Mouse (Mus musculus): ENCODE data around the gene Alox12e. TPM values are rescaled to one million over a fixed set of nuclear protein-coding genes. Genes with fewer than 3 reads are reported as not detected.
"Not testable (repeated sequence)": the region's sequence is repeated elsewhere in the genome, so short reads cannot be mapped to it uniquely, and the experiment has no call there.

Gene Alox12e
- 0.13 TPM in 1 of 2 replicates, not detected in the other for polyA plus RNA-seq (2015; fragmentation: Nextera tagmentation; extraction: Ambion mirVana)

GRCm38 (mm10) chr11:70322528-70322927, at the start of gene Alox12e:
Gene Alox12e (minus strand): TSS chr11:70322628.
- no peak within 1 kb of the TSS for H3K9ac ChIP-seq (ENCODE audit: low read depth, low read length)
- no peaks in the 10 kb centered on the region for H3K36me3 ChIP-seq (ENCODE audit: control insufficient read depth, insufficient read depth, low read length)
- peak within 1 kb of the TSS; percentile 25 for H3K4me3 ChIP-seq (ENCODE audit: low read length)
- no peak within 1 kb of the TSS for H3K4me2 ChIP-seq (ENCODE audit: low read depth, low read length)
- H3K4me1 ChIP-seq (ENCODE audit: control insufficient read depth, insufficient read depth, low read length): 0 out of 2 replicates have a peak, but pooled peaks cover 3% of the 10 kb centered on the region
- H3K27me3 ChIP-seq (replicated peaks; ENCODE audit: control insufficient read depth, insufficient read depth, low read length): peaks cover 31% of the 10 kb centered on the region
- no peak within 1 kb of the TSS for H3K27ac ChIP-seq (ENCODE audit: low read length)
- no peak for ATAC-seq
- no peaks in the 10 kb centered on the region for H3K9me3 ChIP-seq (ENCODE audit: control insufficient read depth, low read length)
- 25% methylated on average over 7 of the region's 7 CpGs for WGBS

- not testable (repeated sequence) for H3K27me3 ChIP-seq (replicated peaks; ENCODE audit: control insufficient read depth, insufficient read depth, low read length); H3K4me1 ChIP-seq (ENCODE audit: control insufficient read depth, insufficient read depth, low read length); H3K27ac ChIP-seq (ENCODE audit: low read length); ATAC-seq; H3K9me3 ChIP-seq (ENCODE audit: control insufficient read depth, low read length); H3K9ac ChIP-seq (ENCODE audit: low read depth, low read length); H3K4me2 ChIP-seq (ENCODE audit: low read depth, low read length); H3K4me3 ChIP-seq (ENCODE audit: low read length); H3K36me3 ChIP-seq (ENCODE audit: control insufficient read depth, insufficient read depth, low read length)
- 68% methylated on average over 2 of the region's 2 CpGs for WGBS
Measured at GRCm38 (mm10) chr11:70368626-70369025, 46.2 kb upstream of the Alox12e start.

- not testable (repeated sequence) for H3K27me3 ChIP-seq (replicated peaks; ENCODE audit: control insufficient read depth, insufficient read depth, low read length); H3K9ac ChIP-seq (ENCODE audit: low read depth, low read length); ATAC-seq; H3K4me1 ChIP-seq (ENCODE audit: control insufficient read depth, insufficient read depth, low read length); H3K9me3 ChIP-seq (ENCODE audit: control insufficient read depth, low read length); H3K4me2 ChIP-seq (ENCODE audit: low read depth, low read length); H3K27ac ChIP-seq (ENCODE audit: low read length); H3K4me3 ChIP-seq (ENCODE audit: low read length); H3K36me3 ChIP-seq (ENCODE audit: control insufficient read depth, insufficient read depth, low read length)
- WGBS: 92% methylated on average over 6 of the region's 6 CpGs
Measured at GRCm38 (mm10) chr11:70367701-70368100, 45.3 kb upstream of the Alox12e start.

- peak; percentile 26; the same call in 1 of the 2 replicates for ATAC-seq
- WGBS: 1% methylated on average over 19 of the region's 19 CpGs
- Histone ChIP-seq H3K4me2 (ENCODE audit: low read depth, low read length) (peak within 1 kb of the TSS; percentile 74), H3K9ac (ENCODE audit: low read depth, low read length) (0 out of 2 replicates have a peak within 1 kb of the TSS, but pooled peaks have one; percentile 40), H3K4me1 (ENCODE audit: control insufficient read depth, insufficient read depth, low read length) (peaks cover 5% of the 10 kb centered on the region), H3K36me3 (ENCODE audit: control insufficient read depth, insufficient read depth, low read length) (no peaks in the 10 kb centered on the region), H3K4me3 (ENCODE audit: low read length) (peak within 1 kb of the TSS; percentile 40), H3K9me3 (ENCODE audit: control insufficient read depth, low read length) (no peaks in the 10 kb centered on the region), H3K27me3 (replicated peaks; ENCODE audit: control insufficient read depth, insufficient read depth, low read length) (peaks cover 27% of the 10 kb centered on the region), H3K27ac (ENCODE audit: low read length) (no peak within 1 kb of the TSS)
Measured at GRCm38 (mm10) chr11:70351868-70352267, 29.4 kb upstream of the Alox12e start, which contains the start of gene Alox15. Gene Alox15 (minus strand): TSS chr11:70352031.

DNA sequence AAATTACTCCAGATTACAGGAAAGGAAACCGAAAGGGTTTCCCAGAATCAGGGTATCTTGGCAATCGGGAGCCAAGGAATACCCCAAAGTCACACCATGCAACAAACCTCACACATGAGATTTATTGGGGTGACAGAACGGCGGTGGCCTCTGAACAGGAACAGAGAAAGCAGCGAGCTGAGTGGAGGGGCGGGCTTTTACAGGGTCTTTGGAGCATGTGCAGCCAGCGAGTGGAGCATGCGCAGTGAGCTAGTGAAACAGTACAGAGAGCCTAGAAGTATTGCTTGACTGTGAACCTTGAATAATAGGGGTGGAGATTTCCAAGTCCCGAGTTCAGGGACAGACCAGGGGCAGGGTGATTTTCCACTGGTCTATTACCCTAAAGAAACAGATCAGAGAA, 26.2 kb upstream of the Alox12e start:
- 85% methylated on average over 9 of the region's 9 CpGs for WGBS
- peaks cover 25% of the 10 kb centered on the region for H3K27me3 ChIP-seq (replicated peaks; ENCODE audit: control insufficient read depth, insufficient read depth, low read length)
- H3K4me3 ChIP-seq (ENCODE audit: low read length): no peak overlapping the region
- peaks cover 5% of the 10 kb centered on the region for H3K4me1 ChIP-seq (ENCODE audit: control insufficient read depth, insufficient read depth, low read length)
- no peaks in the 10 kb centered on the region for H3K36me3 ChIP-seq (ENCODE audit: control insufficient read depth, insufficient read depth, low read length)
- H3K4me2 ChIP-seq (ENCODE audit: low read depth, low read length): no peak overlapping the region
- no peak for ATAC-seq
- no peak overlapping the region for H3K27ac ChIP-seq (ENCODE audit: low read length)
- H3K9me3 ChIP-seq (ENCODE audit: control insufficient read depth, low read length): no peaks in the 10 kb centered on the region
- H3K9ac ChIP-seq (ENCODE audit: low read depth, low read length): no peak overlapping the region

DNA sequence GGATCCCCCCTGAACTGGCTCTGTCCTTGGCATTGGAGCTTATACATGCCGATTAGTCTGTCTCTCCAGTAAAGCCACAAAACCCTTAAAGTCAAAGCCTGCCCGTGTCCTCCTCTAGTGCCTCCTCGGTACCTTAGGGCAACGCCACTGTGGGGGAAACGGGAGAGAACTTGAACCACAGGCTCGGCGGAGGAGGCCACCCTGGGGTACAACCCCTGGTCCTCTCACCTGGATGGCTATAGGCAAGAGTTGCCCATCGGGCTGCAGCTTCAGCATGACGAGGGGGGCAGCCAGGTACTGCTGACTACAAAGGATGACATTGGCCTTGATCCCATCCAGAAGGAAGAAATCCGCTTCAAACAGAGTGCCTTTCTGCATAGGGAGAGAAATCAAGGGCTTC, 25.4 kb upstream of the Alox12e start:
- no peak overlapping the region for H3K4me3 ChIP-seq (ENCODE audit: low read length)
- peaks cover 5% of the 10 kb centered on the region for H3K4me1 ChIP-seq (ENCODE audit: control insufficient read depth, insufficient read depth, low read length)
- no peak for ATAC-seq
- H3K27ac ChIP-seq (ENCODE audit: low read length): no peak overlapping the region
- H3K9ac ChIP-seq (ENCODE audit: low read depth, low read length): no peak overlapping the region
- H3K9me3 ChIP-seq (ENCODE audit: control insufficient read depth, low read length): no peaks in the 10 kb centered on the region
- H3K36me3 ChIP-seq (ENCODE audit: control insufficient read depth, insufficient read depth, low read length): no peaks in the 10 kb centered on the region
- H3K4me2 ChIP-seq (ENCODE audit: low read depth, low read length): no peak overlapping the region
- WGBS: 82% methylated on average over 10 of the region's 10 CpGs
- H3K27me3 ChIP-seq (replicated peaks; ENCODE audit: control insufficient read depth, insufficient read depth, low read length): peaks cover 24% of the 10 kb centered on the region

DNA sequence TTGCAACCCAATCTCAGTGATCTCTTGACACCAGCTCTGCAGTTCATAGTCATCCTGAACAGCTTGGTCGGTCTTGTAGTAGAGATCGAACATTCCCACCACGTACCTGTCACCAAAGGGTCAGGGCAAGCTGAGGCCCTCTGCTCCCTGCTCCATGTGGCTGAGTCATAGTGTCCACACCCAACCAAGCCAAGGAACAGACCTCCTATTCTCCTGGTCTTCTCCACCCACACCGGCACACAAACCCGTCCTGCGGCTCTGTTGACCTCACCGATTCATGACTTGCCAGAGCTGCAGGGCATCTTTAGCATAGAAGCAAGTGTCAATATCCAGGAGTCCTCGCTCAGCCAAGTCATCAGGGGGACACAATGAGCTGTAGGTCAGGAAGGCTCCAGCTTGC, 23.1 kb upstream of the Alox12e start:
- H3K4me2 ChIP-seq (ENCODE audit: low read depth, low read length): no peak overlapping the region
- H3K27ac ChIP-seq (ENCODE audit: low read length): no peak overlapping the region
- H3K9ac ChIP-seq (ENCODE audit: low read depth, low read length): no peak overlapping the region
- no peaks in the 10 kb centered on the region for H3K9me3 ChIP-seq (ENCODE audit: control insufficient read depth, low read length)
- no peaks in the 10 kb centered on the region for H3K36me3 ChIP-seq (ENCODE audit: control insufficient read depth, insufficient read depth, low read length)
- H3K4me1 ChIP-seq (ENCODE audit: control insufficient read depth, insufficient read depth, low read length): no peaks in the 10 kb centered on the region
- ATAC-seq: no peak
- H3K4me3 ChIP-seq (ENCODE audit: low read length): no peak overlapping the region
- H3K27me3 ChIP-seq (replicated peaks; ENCODE audit: control insufficient read depth, insufficient read depth, low read length): peaks cover 7% of the 10 kb centered on the region; the same call in 1 of the 2 replicates
- 85% methylated on average over 8 of the region's 8 CpGs for WGBS

GRCm38 (mm10) chr11:70345061-70345460, 22.6 kb upstream of the Alox12e start:
- Histone ChIP-seq H3K4me1 (ENCODE audit: control insufficient read depth, insufficient read depth, low read length) (no peaks in the 10 kb centered on the region), H3K36me3 (ENCODE audit: control insufficient read depth, insufficient read depth, low read length) (no peaks in the 10 kb centered on the region), H3K27me3 (replicated peaks; ENCODE audit: control insufficient read depth, insufficient read depth, low read length) (0 out of 2 replicates have a peak, but pooled peaks cover 2% of the 10 kb centered on the region), H3K9me3 (ENCODE audit: control insufficient read depth, low read length) (no peaks in the 10 kb centered on the region), H3K27ac (ENCODE audit: low read length) (no peak overlapping the region), H3K4me2 (ENCODE audit: low read depth, low read length) (no peak overlapping the region), H3K9ac (ENCODE audit: low read depth, low read length) (no peak overlapping the region), H3K4me3 (ENCODE audit: low read length) (no peak overlapping the region)
- WGBS: 72% methylated on average over 10 of the region's 10 CpGs
- no peak for ATAC-seq

DNA sequence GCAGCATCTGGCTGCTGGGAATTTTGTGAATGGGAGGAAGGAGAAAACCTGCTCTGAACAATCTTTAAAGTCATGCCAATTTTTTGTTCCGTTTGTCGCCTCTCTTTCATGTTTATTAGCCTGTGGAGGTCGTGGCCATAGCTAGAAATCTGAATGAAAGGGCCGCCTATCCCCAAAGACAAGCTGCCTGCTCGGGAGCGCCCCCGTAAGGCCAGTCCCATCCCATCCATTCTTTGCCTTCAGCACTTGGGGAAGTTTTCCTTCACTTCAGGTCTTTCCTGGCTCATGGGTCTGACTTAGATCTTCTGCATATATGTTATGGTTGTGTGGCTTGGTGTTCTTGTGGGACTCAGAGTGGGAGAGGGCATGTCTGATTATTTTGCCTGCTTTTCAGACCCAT, 17.1 kb upstream of the Alox12e start:
- H3K27me3 ChIP-seq (replicated peaks; ENCODE audit: control insufficient read depth, insufficient read depth, low read length): no peaks in the 10 kb centered on the region
- no peak overlapping the region for H3K27ac ChIP-seq (ENCODE audit: low read length)
- H3K4me1 ChIP-seq (ENCODE audit: control insufficient read depth, insufficient read depth, low read length): no peaks in the 10 kb centered on the region
- no peak for ATAC-seq
- H3K4me2 ChIP-seq (ENCODE audit: low read depth, low read length): no peak overlapping the region
- H3K9me3 ChIP-seq (ENCODE audit: control insufficient read depth, low read length): no peaks in the 10 kb centered on the region
- no peak overlapping the region for H3K4me3 ChIP-seq (ENCODE audit: low read length)
- no peak overlapping the region for H3K9ac ChIP-seq (ENCODE audit: low read depth, low read length)
- no peaks in the 10 kb centered on the region for H3K36me3 ChIP-seq (ENCODE audit: control insufficient read depth, insufficient read depth, low read length)
- 31% methylated on average over 7 of the region's 7 CpGs for WGBS

DNA sequence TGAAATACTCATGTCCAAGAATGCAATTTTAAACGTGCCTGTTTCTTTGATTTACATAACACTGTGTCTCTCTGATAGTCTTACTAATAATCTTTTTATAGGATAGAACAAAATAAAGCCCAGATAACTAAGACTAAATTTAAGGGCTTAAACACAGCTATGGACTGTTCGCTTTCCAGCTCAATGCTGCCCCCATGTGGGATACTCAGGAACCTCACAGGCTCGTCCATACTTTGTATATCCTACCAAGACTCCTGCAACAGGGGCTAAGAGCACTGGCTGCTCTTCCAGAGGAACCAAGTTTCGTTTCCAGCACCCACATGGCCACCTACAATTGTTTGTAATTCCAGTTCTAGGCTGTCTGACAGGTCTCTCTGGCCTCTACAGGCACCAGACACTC, 12.0 kb upstream of the Alox12e start:
- Histone ChIP-seq H3K4me3 (ENCODE audit: low read length) (no peak overlapping the region), H3K4me1 (ENCODE audit: control insufficient read depth, insufficient read depth, low read length) (no peaks in the 10 kb centered on the region), H3K36me3 (ENCODE audit: control insufficient read depth, insufficient read depth, low read length) (no peaks in the 10 kb centered on the region), H3K27ac (ENCODE audit: low read length) (no peak overlapping the region), H3K4me2 (ENCODE audit: low read depth, low read length) (no peak overlapping the region), H3K9ac (ENCODE audit: low read depth, low read length) (no peak overlapping the region), H3K9me3 (ENCODE audit: control insufficient read depth, low read length) (no peaks in the 10 kb centered on the region), H3K27me3 (replicated peaks; ENCODE audit: control insufficient read depth, insufficient read depth, low read length) (no peaks in the 10 kb centered on the region)
- WGBS: 35% methylated on average over 4 of the region's 4 CpGs
- no peak for ATAC-seq

All from intestine, embryonic 16.5 days (tissue).